Comparison of ENCODE assay signal across 8 mouse cellular contexts in the genomic region with DNA sequence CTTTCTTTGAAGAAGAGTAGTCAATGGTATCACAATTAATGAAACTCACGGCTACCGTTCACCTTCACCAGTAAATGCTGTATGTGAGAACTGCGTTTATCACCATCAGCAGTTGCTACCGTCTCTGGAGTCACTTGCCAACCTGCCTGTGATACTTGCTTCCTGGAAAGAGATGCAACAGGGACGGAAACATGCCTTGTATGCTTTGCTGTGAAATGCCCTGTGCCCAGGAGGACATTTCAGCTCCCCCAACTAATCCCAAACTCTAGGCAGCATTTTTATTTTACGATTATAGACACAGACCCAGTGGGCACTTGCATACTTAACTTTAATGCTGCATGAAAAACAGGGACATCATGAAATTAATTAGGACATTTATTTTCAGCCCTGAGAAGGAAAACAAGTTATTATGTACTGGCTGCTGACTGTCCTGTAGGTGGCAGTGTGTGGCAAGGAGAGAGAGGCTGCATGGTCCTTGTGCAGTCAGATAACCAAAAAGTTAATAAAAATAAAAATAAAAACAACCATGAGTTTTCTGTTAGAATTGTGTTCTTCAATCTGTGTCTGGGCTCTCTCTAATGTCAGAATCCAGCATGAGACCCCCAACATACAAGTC.
A peak's percentile ranks its signal among the peaks of the same experiment; 100 is the strongest.
DNase-seq lines count a peak whose midpoint lies in the region; ATAC-seq and TF ChIP-seq lines count a peak whose summit lies in the region.

No protein-coding gene starts in this region.

- TF ChIP-seq CTCF in layer of hippocampus, adult 2 months (conservative IDR thresholded peaks at IDR 0.05), result peak; percentile 89
- peak; percentile 84 for TF ChIP-seq CTCF in stomach, postnatal 0 days (IDR thresholded peaks at IDR 0.05; ENCODE audit: low read depth)

- H3K4me2 ChIP-seq in stomach, postnatal 0 days (replicated peaks; ENCODE audit: low read depth), result no peak overlapping the region

- H3K36me3 ChIP-seq in stomach, postnatal 0 days (ENCODE audit: control insufficient read depth, insufficient read depth, low read length), result no peaks in the 10 kb centered on the region

- H3K9me3 ChIP-seq in stomach, postnatal 0 days (ENCODE audit: control insufficient read depth, low read length), result no peaks in the 10 kb centered on the region

- H3K4me3 ChIP-seq in layer of hippocampus, adult 2 months, result no peak overlapping the region
- no peak overlapping the region for H3K4me3 ChIP-seq in stomach, postnatal 0 days (ENCODE audit: low read depth, low read length)

- H3K9ac ChIP-seq in stomach, postnatal 0 days (ENCODE audit: low read length), result no peak overlapping the region

- H3K27ac ChIP-seq in layer of hippocampus, adult 2 months, result peak overlapping the region; percentile 73
- H3K27ac ChIP-seq in stomach, postnatal 0 days (replicated peaks), result no peak overlapping the region

- no peaks in the 10 kb centered on the region for H3K27me3 ChIP-seq in stomach, postnatal 0 days (ENCODE audit: control insufficient read depth, insufficient read depth, low read length)

- 58% methylated on average over 6 of the region's 6 CpGs for WGBS in stomach, postnatal 0 days

- ATAC-seq in stomach, postnatal 0 days (ENCODE audit: low FRiP score, low TSS enrichment), result no peak

- no peak for TF ChIP-seq EP300 in stomach, postnatal 0 days (optimal IDR thresholded peaks at IDR 0.05)

- DNase-seq in CD4-positive, CD25-positive, alpha-beta regulatory T cell, adult 2 months (ENCODE audit: low read depth, low spot score), result peak; percentile 32
- DNase-seq in MEL-GATA-1-ER (ENCODE audit: extremely low read depth, low read depth), result peak; percentile 14
- DNase-seq in cerebellum, postnatal 10 days, result peak; percentile 84 to 86
- peak; percentile 43 to 55 for DNase-seq in frontal cortex, postnatal 36 days (ENCODE audit: low spot score in 2 of 2)
- DNase-seq in layer of hippocampus, adult 2 months (ENCODE audit: low spot score in 2 of 2), result peak; percentile 68 to 76
- peak; percentile 54 for DNase-seq in mesoderm, embryonic 11.5 days (ENCODE audit: low read depth, low spot score)
- DNase-seq in stomach, postnatal 0 days (ENCODE audit: low spot score), result peak; percentile 44
- no peak for DNase-seq in spleen, adult 18-20 months

- H3K4me1 ChIP-seq in stomach, postnatal 0 days (replicated peaks; ENCODE audit: control insufficient read depth, insufficient read depth), result no peaks in the 10 kb centered on the region

Comparison
In these comparisons a context has a peak if more than half of its experiments do, and no peak if none do; other contexts are left out.
1. DNase-seq: peak in CD4-positive, CD25-positive, alpha-beta regulatory T cell, adult 2 months (single experiment), MEL-GATA-1-ER (single experiment), cerebellum, postnatal 10 days (2 of 2), frontal cortex, postnatal 36 days (2 of 2), layer of hippocampus, adult 2 months (2 of 2), mesoderm, embryonic 11.5 days (single experiment) and stomach, postnatal 0 days (single experiment); none in spleen, adult 18-20 months (0 of 2).